Mouse (Mus musculus) heart, postnatal 0 days (tissue): Measurements from ENCODE around the gene Map3k7cl. TPM values are rescaled to one million over a fixed set of nuclear protein-coding genes. Genes with fewer than 3 reads are reported as not detected.

Experiments
- ATAC-seq: fragments of 200-750 bp; cut with Nextera tagmentation; 2 replicates; pipeline ENCODE4 v1.8.0; 2017; ENCODE audit warnings: low read depth, moderate number of reproducible peaks, moderate library complexity; ENCODE audit not compliant: insufficient read depth
- DNase-seq: peaks from one replicate; pipeline ENCODE4 v3.0.0-alpha.2; 2016; ENCODE audit warnings: low spot score
- H3K27ac ChIP-seq: fragments of 300-500 bp; sonication (generic); 2 replicates; pipeline ENCODE4 v1.5.1; 2014; ENCODE audit warnings: low read depth, mild to moderate bottlenecking
- H3K27me3 ChIP-seq: fragments of 300-500 bp; sonication (generic); 2 replicates; pipeline ENCODE4 v1.6.1; 2014; ENCODE audit warnings: low read length, mixed read lengths; ENCODE audit not compliant: control insufficient read depth, insufficient read depth
- H3K36me3 ChIP-seq: fragments of 300-500 bp; sonication (generic); replicated peaks from 2 replicates; pipeline ENCODE4 v1.6.1; 2014; ENCODE audit warnings: low read length, mixed read lengths; ENCODE audit not compliant: control insufficient read depth, insufficient read depth
- H3K4me1 ChIP-seq: fragments of 300-500 bp; sonication (generic); 2 replicates; pipeline ENCODE4 v1.6.1; 2014; ENCODE audit warnings: antibody characterized with exemption; ENCODE audit not compliant: control insufficient read depth, insufficient read depth
- H3K4me2 ChIP-seq: fragments of 300-500 bp; sonication (generic); 2 replicates; pipeline ENCODE4 v1.6.1; 2014; ENCODE audit warnings: low read depth, mild to moderate bottlenecking, low read length, moderate library complexity
- H3K4me3 ChIP-seq: fragments of 300-500 bp; sonication (generic); 2 replicates; pipeline ENCODE4 v1.5.1; 2014; ENCODE audit warnings: low read depth, low read length
- H3K9ac ChIP-seq: fragments of 300-500 bp; sonication (generic); replicated peaks from 2 replicates; pipeline ENCODE4 v1.6.1; 2014; ENCODE audit warnings: low read depth, low read length, mixed read lengths
- H3K9me3 ChIP-seq: fragments of 300-500 bp; sonication (generic); replicated peaks from 2 replicates; pipeline ENCODE4 v1.6.1; 2016; ENCODE audit warnings: low read length; ENCODE audit not compliant: control insufficient read depth
- CTCF ChIP-seq: IDR thresholded peaks from 2 replicates; pipeline ENCODE4 v1.5.1; 2016; ENCODE audit warnings: antibody characterized with exemption, control low read depth, low read depth
- EP300 ChIP-seq: IDR thresholded peaks from 2 replicates; pipeline ENCODE4 v1.6.1; 2016; ENCODE audit warnings: antibody characterized with exemption, low read depth
- WGBS: fragments of 180-500 bp; shearing (Covaris S2); extraction: QIAGEN DNeasy Blood & Tissue Kit; methylation state at CpG from one replicate; pipeline ENCODE4 v1.1.7; 2014; 5-methylcytosine and 5-hydroxymethylcytosine counted together
- polyA plus RNA-seq: library from polyadenylated mRNA; unstranded; fragments of >200 nt; fragmentation: Nextera tagmentation; extraction: Ambion mirVana; gene quantifications from 2 replicates; pipeline ENCODE4 v1.2.1, GENCODE M21; 2015
- total RNA-seq: library from RNA; depleted of rRNA; stranded (reverse); fragments of >200 nt; gene quantifications from 2 replicates; pipeline ENCODE4 v1.2.3, GENCODE M21; 2014; ENCODE audit warnings: low replicate concordance

Gene Map3k7cl
- total and polyA plus RNA-seq, 2 experiments from 2014 or later, result 1.0 to 3.6 TPM

DNA sequence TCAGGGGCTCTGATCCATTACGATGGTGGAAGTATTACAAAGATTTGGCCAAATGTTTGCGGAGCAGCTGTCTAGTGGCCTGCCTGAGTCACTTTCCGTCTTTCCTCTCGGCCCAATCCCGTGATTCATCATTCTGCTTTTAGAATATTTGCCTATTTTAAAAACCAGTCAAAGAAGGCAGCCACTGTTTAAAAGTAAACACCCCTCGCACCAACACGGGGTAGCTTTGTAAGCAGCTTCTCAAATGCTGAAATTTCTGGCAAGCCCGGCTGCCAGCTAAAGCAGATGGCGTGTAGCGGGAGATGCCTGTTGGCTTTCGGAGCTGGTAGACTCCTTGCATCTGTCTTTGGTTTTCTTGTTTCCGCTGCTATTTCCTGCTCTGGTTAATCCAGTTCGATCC, 14.4 kb downstream of the Map3k7cl start:
- TF ChIP-seq EP300 (no peak), CTCF (no peak)
- Histone ChIP-seq H3K4me3 (no peak overlapping the region), H3K9ac (no peak overlapping the region), H3K36me3 (no peaks in the 10 kb centered on the region), H3K27ac (0 out of 2 replicates have a peak overlapping the region, but pooled peaks have one; percentile 15), H3K4me2 (no peak overlapping the region), H3K4me1 (no peaks in the 10 kb centered on the region), H3K9me3 (no peaks in the 10 kb centered on the region), H3K27me3 (no peaks in the 10 kb centered on the region)
- no peak for ATAC-seq
- no peak for DNase-seq
- 75% methylated on average over 13 of the region's 13 CpGs for WGBS

DNA sequence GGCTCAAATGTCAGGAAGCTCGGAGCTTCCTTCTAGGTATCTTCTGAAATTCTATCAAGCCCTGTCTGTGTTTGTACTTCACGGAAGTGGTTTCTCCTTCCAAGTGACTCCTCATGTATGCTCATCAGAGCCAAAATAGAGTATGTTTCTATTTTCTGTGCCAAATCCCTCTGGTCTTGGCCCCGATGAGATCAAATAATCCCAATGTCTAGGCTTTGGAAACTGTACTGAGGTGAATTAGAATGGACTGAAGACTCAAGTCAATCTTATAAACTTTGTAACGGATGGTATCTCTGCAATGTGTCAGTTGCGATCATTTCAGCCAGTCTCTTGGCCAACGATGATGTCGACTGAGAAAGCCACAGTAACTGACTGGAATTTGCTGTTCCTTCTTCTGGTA, 15.1 kb downstream of the Map3k7cl start:
- no peaks in the 10 kb centered on the region for H3K4me1 ChIP-seq
- H3K4me3 ChIP-seq, result no peak overlapping the region
- 75% methylated on average over 7 of the region's 7 CpGs for WGBS
- no peaks in the 10 kb centered on the region for H3K27me3 ChIP-seq
- H3K9ac ChIP-seq, result no peak overlapping the region
- ATAC-seq, result no peak
- no peak overlapping the region for H3K27ac ChIP-seq
- no peak for TF ChIP-seq EP300
- TF ChIP-seq CTCF, result no peak
- no peaks in the 10 kb centered on the region for H3K36me3 ChIP-seq
- H3K4me2 ChIP-seq, result no peak overlapping the region
- H3K9me3 ChIP-seq, result no peaks in the 10 kb centered on the region
- DNase-seq, result no peak

DNA sequence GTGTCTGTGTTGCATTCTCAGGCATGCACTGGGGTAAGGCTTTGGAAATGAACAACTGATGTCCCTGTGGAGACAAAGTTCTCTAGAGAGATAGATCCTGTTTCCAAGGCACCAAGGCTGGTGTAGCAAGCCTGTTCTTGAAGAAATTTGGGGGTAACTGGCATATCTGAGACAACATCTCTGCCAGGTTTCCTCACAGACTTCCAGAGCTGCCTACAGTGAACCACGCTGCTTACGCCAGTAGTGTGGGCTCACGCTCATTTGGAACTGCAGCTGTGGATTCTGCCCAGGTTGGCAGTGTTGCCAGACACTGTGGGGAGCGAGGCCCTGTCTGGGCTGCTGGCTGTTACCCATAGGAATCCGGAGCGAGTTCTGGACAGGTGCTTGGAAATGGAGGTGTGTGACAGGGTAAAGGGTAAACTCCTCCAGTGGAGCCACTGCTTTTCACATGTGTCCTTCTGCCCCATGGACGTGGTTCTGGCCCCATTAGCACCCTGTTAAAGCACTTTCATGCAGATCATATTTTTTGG, 16.5 kb downstream of the Map3k7cl start:
- Histone ChIP-seq H3K9me3 (no peaks in the 10 kb centered on the region), H3K4me2 (no peak overlapping the region), H3K4me3 (no peak overlapping the region), H3K27ac (no peak overlapping the region), H3K27me3 (no peaks in the 10 kb centered on the region), H3K4me1 (no peaks in the 10 kb centered on the region), H3K36me3 (no peaks in the 10 kb centered on the region), H3K9ac (no peak overlapping the region)
- TF ChIP-seq CTCF, result no peak
- TF ChIP-seq EP300, result no peak
- ATAC-seq (no peak), DNase-seq (no peak)
- 85% methylated on average over 7 of the region's 7 CpGs for WGBS

DNA sequence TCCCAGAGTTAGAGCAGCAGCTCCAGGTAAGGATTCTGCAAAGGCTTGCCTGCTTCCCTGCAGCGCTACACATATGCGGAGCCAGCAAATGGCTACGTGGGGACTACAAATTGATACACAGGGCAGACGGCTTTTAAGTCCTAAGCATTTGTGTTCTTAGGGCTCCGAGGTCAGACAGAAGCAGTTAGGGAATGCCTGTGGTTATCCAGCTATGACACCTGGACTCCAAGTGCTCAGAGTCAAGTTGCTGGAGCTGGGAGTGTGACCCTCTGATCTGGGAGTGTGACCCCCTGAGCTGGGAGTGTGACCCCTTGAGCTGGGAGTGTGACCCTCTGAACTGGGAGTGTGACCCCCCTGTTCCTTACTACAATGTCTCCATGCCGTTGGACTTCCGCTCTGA, 17.2 kb downstream of the Map3k7cl start:
- DNase-seq (no peak), ATAC-seq (no peak)
- H3K4me2 ChIP-seq, result no peak overlapping the region
- WGBS, result 78% methylated on average over 7 of the region's 7 CpGs
- no peaks in the 10 kb centered on the region for H3K4me1 ChIP-seq
- no peak overlapping the region for H3K27ac ChIP-seq
- no peak overlapping the region for H3K9ac ChIP-seq
- H3K9me3 ChIP-seq, result no peaks in the 10 kb centered on the region
- H3K36me3 ChIP-seq, result no peaks in the 10 kb centered on the region
- no peak overlapping the region for H3K4me3 ChIP-seq
- H3K27me3 ChIP-seq, result no peaks in the 10 kb centered on the region
- no peak for TF ChIP-seq EP300
- TF ChIP-seq CTCF, result no peak

DNA sequence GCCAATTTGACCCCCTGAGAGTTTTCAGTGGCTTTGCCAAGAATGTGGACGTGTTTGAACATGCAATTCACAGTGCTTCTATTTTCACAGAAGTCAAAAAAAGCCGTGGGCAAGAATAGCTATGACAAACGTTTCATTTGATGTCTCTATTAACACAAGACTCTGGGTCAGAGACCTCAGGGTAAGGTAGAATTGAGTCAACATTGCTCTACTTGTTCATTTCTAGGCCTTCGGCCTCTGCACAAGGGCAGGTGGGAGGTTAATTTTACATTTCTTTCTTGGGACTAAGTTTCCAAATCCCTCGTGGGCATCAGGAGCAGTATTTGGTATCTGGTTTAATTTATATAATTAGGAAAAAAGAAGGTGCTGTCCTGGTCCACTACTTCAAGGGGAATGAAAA, 20.3 kb downstream of the Map3k7cl start:
- DNase-seq (no peak), ATAC-seq (no peak)
- Histone ChIP-seq H3K9me3 (no peaks in the 10 kb centered on the region), H3K4me3 (no peak overlapping the region), H3K4me2 (no peak overlapping the region), H3K27ac (no peak overlapping the region), H3K27me3 (no peaks in the 10 kb centered on the region), H3K9ac (no peak overlapping the region), H3K4me1 (no peaks in the 10 kb centered on the region), H3K36me3 (no peaks in the 10 kb centered on the region)
- no peak for TF ChIP-seq EP300
- TF ChIP-seq CTCF, result no peak
- WGBS, result 60% methylated on average over 5 of the region's 5 CpGs

DNA sequence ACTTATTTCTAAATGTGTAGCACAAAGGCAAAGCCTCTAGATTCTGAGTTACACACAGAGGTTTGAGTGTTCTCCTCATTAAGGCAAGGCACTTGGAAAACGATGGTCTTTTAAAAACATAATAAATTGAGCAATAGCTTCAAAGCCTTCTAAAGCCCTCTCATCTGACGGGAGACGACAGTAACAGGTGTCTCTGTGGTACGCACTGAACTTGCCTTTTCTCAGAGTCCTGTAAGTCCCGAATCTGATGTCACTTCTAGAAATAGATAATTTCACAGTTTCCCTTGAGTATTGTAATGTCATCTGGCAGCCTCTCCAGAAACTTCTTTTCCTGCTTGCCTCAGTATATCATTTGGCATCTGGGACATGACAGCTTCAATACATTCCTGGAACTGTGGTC, 21.0 kb downstream of the Map3k7cl start:
- Histone ChIP-seq H3K27ac (no peak overlapping the region), H3K9me3 (no peaks in the 10 kb centered on the region), H3K9ac (no peak overlapping the region), H3K4me1 (no peaks in the 10 kb centered on the region), H3K27me3 (no peaks in the 10 kb centered on the region), H3K36me3 (no peaks in the 10 kb centered on the region), H3K4me3 (no peak overlapping the region), H3K4me2 (no peak overlapping the region)
- DNase-seq (no peak), ATAC-seq (no peak)
- TF ChIP-seq EP300 (no peak), CTCF (no peak)
- 64% methylated on average over 5 of the region's 5 CpGs for WGBS
